Mouse (Mus musculus) intestine, embryonic 15.5 days (tissue): ENCODE measurements around the gene Ankrd33. TPM values are rescaled to one million over a fixed set of nuclear protein-coding genes. Genes with fewer than 3 reads are reported as not detected.
"Not testable (repeated sequence)": the region's sequence is repeated elsewhere in the genome, so short reads cannot be mapped to it uniquely, and the experiment has no call there.

ENCODE experiments used
- ATAC-seq: fragments of 200-750 bp; cut with Nextera tagmentation; 2 replicates; pipeline ENCODE4 v1.8.0; 2017; ENCODE audit warnings: moderate TSS enrichment, moderate library complexity
- H3K27ac ChIP-seq: fragments of 300-500 bp; sonication (generic); 2 replicates; pipeline ENCODE4 v1.5.1; 2015; ENCODE audit warnings: mild to moderate bottlenecking, inconsistent platforms
- H3K27me3 ChIP-seq: fragments of 300-500 bp; sonication (generic); replicated peaks from 2 replicates; pipeline ENCODE4 v1.6.1; 2015; ENCODE audit warnings: inconsistent platforms
- H3K36me3 ChIP-seq: fragments of 300-500 bp; sonication (generic); 2 replicates; pipeline ENCODE4 v1.6.1; 2015; ENCODE audit warnings: inconsistent platforms
- H3K4me1 ChIP-seq: fragments of 300-500 bp; sonication (generic); replicated peaks from 2 replicates; pipeline ENCODE4 v1.6.1; 2015; ENCODE audit warnings: inconsistent platforms
- H3K4me2 ChIP-seq: fragments of 300-500 bp; sonication (generic); replicated peaks from 2 replicates; pipeline ENCODE4 v1.6.1; 2015; ENCODE audit warnings: mild to moderate bottlenecking, inconsistent platforms
- H3K4me3 ChIP-seq: fragments of 300-500 bp; sonication (generic); replicated peaks from 2 replicates; pipeline ENCODE4 v1.5.1; 2015; ENCODE audit warnings: inconsistent platforms
- H3K9ac ChIP-seq: fragments of 300-500 bp; sonication (generic); 2 replicates; pipeline ENCODE4 v1.6.1; 2015; ENCODE audit warnings: inconsistent platforms
- H3K9me3 ChIP-seq: fragments of 300-500 bp; sonication (generic); 2 replicates; pipeline ENCODE4 v1.6.1; 2016; ENCODE audit warnings: inconsistent platforms
- WGBS: fragments of 180-500 bp; shearing (Covaris S2); methylation state at CpG from one replicate; pipeline ENCODE4 v1.1.7; 2015; 5-methylcytosine and 5-hydroxymethylcytosine counted together
- polyA plus RNA-seq: library from polyadenylated mRNA; unstranded; fragments of >200 nt; fragmentation: Nextera tagmentation; extraction: Ambion mirVana; gene quantifications from 2 replicates; pipeline ENCODE4 v1.2.1, GENCODE M21; 2015

Gene Ankrd33
- polyA plus RNA-seq, 1 experiment from 2014 or later = not detected

GRCm38 (mm10) chr15:101107906-101108671, 7.5 kb upstream of the Ankrd33 start:
- 91% methylated on average over 5 of the region's 5 CpGs for WGBS
- no peak overlapping the region for H3K4me2 ChIP-seq
- H3K4me1 ChIP-seq = peaks cover 5% of the 10 kb centered on the region; the same call in 1 of the 2 replicates
- ATAC-seq = no peak
- no peaks in the 10 kb centered on the region for H3K36me3 ChIP-seq
- H3K9me3 ChIP-seq = no peaks in the 10 kb centered on the region
- H3K9ac ChIP-seq = no peak overlapping the region
- H3K27me3 ChIP-seq = no peaks in the 10 kb centered on the region
- H3K27ac ChIP-seq = no peak overlapping the region
- no peak overlapping the region for H3K4me3 ChIP-seq

GRCm38 (mm10) chr15:101113176-101113575, 2.4 kb upstream of the Ankrd33 start:
- Histone ChIP-seq H3K4me2 (no peak overlapping the region), H3K4me1 (0 out of 2 replicates have a peak, but pooled peaks cover 5% of the 10 kb centered on the region), H3K27ac (0 out of 2 replicates have a peak overlapping the region, but pooled peaks have one; percentile 13), H3K4me3 (no peak overlapping the region), H3K9me3 (no peaks in the 10 kb centered on the region), H3K36me3 (no peaks in the 10 kb centered on the region), H3K9ac (no peak overlapping the region), H3K27me3 (no peaks in the 10 kb centered on the region)
- ATAC-seq = peak; percentile 78
- WGBS = 45% methylated on average over 8 of the region's 8 CpGs

DNA sequence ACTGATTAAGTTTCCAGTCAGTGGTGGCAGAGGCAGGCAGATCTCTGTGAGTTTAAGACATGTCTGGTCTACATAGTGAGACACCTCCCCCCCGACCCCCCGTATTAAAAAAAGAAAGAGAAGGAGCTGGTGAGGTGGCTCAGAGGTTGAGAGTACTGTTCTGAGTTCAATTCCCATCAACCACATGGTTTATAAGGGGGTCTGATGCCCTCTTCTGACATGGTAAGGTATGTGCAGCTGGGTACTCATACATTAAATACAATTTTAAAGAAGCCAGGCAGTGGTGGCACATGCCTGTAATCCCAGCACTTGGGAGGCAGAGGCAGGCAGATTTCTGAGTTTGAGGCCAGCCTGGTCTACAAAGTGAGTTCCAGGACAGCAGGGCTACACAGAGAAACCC, 1.8 kb upstream of the Ankrd33 start:
- not testable (repeated sequence) for H3K36me3 ChIP-seq, H3K4me1 ChIP-seq, H3K9ac ChIP-seq, H3K27ac ChIP-seq, H3K4me3 ChIP-seq, H3K9me3 ChIP-seq, H3K4me2 ChIP-seq, H3K27me3 ChIP-seq, ATAC-seq
- WGBS = 98% methylated on average over 2 of the region's 2 CpGs

GRCm38 (mm10) chr15:101118399-101119125, 3.0 kb downstream of the Ankrd33 start:
- ATAC-seq = no peak
- Histone ChIP-seq H3K9me3 (no peaks in the 10 kb centered on the region), H3K4me1 (peaks cover 10% of the 10 kb centered on the region), H3K27ac (no peak overlapping the region), H3K9ac (no peak overlapping the region), H3K36me3 (no peaks in the 10 kb centered on the region), H3K27me3 (no peaks in the 10 kb centered on the region), H3K4me3 (no peak overlapping the region), H3K4me2 (no peak overlapping the region)
- WGBS = 52% methylated on average over 14 of the region's 14 CpGs

- 74% methylated on average over 9 of the region's 9 CpGs for WGBS
- H3K27me3 ChIP-seq = no peaks in the 10 kb centered on the region
- no peak overlapping the region for H3K27ac ChIP-seq
- no peak overlapping the region for H3K4me2 ChIP-seq
- no peak overlapping the region for H3K4me3 ChIP-seq
- no peaks in the 10 kb centered on the region for H3K36me3 ChIP-seq
- no peak for ATAC-seq
- H3K4me1 ChIP-seq = peaks cover 14% of the 10 kb centered on the region
- no peaks in the 10 kb centered on the region for H3K9me3 ChIP-seq
- H3K9ac ChIP-seq = no peak overlapping the region
These were observed 6.1 kb downstream of the Ankrd33 start for GRCm38 (mm10) chr15:101121411-101122289.

DNA sequence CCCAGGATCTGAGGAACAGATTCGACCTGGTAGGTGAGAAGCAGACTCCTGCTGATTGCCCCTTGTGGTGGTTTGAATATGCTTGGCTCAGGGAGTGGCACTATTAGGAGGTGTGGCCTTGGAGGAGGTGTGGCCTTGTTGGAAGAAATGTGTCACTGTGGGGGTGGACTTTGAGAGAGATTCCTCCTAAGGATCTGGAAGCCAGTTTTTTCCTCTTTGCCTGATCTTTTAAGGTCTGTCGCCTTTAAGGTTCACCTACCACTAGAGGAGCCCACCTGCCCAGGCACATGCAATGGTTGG, 6.7 kb downstream of the Ankrd33 start:
- 22% methylated on average over 2 of the region's 2 CpGs for WGBS
- Histone ChIP-seq H3K36me3 (no peaks in the 10 kb centered on the region), H3K27ac (no peak overlapping the region), H3K4me2 (no peak overlapping the region), H3K4me3 (no peak overlapping the region), H3K9ac (no peak overlapping the region), H3K9me3 (no peaks in the 10 kb centered on the region), H3K4me1 (peaks cover 18% of the 10 kb centered on the region), H3K27me3 (no peaks in the 10 kb centered on the region)
- ATAC-seq = 0 out of 2 replicates have a peak, but pooled peaks have one; percentile 47

GRCm38 (mm10) chr15:101123202-101123601, 7.6 kb downstream of the Ankrd33 start:
- 38% methylated on average over 4 of the region's 4 CpGs for WGBS
- Histone ChIP-seq H3K4me2 (no peak overlapping the region), H3K27me3 (no peaks in the 10 kb centered on the region), H3K9me3 (no peaks in the 10 kb centered on the region), H3K4me3 (no peak overlapping the region), H3K9ac (no peak overlapping the region), H3K27ac (0 out of 2 replicates have a peak overlapping the region, but pooled peaks have one; percentile 20), H3K4me1 (peaks cover 22% of the 10 kb centered on the region), H3K36me3 (no peaks in the 10 kb centered on the region)
- ATAC-seq = no peak

DNA sequence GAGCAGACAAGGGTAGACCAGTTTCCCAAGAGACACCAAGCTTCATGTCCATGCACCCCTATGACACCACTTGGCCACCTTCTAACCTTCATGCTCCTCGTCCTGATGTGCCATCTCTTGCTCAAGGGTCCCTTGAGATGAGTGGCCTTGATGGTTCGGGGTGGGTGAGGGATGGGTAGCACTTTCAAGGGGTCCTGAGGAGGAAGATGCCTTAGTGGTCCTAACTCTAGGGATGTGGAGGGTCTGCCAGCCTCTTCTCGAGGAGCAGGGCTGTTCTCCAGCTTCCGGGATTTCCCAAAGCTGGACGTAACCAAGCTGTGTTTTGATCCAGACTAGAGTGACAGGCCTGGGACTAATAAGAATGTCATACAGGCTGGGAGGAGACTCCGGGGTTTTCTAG, 10.0 kb downstream of the Ankrd33 start:
- Histone ChIP-seq H3K4me3 (no peak overlapping the region), H3K9ac (no peak overlapping the region), H3K36me3 (no peaks in the 10 kb centered on the region), H3K9me3 (no peaks in the 10 kb centered on the region), H3K27ac (no peak overlapping the region), H3K27me3 (0 out of 2 replicates have a peak, but pooled peaks cover 3% of the 10 kb centered on the region), H3K4me1 (peaks cover 24% of the 10 kb centered on the region), H3K4me2 (no peak overlapping the region)
- no peak for ATAC-seq
- 87% methylated on average over 6 of the region's 6 CpGs for WGBS

DNA sequence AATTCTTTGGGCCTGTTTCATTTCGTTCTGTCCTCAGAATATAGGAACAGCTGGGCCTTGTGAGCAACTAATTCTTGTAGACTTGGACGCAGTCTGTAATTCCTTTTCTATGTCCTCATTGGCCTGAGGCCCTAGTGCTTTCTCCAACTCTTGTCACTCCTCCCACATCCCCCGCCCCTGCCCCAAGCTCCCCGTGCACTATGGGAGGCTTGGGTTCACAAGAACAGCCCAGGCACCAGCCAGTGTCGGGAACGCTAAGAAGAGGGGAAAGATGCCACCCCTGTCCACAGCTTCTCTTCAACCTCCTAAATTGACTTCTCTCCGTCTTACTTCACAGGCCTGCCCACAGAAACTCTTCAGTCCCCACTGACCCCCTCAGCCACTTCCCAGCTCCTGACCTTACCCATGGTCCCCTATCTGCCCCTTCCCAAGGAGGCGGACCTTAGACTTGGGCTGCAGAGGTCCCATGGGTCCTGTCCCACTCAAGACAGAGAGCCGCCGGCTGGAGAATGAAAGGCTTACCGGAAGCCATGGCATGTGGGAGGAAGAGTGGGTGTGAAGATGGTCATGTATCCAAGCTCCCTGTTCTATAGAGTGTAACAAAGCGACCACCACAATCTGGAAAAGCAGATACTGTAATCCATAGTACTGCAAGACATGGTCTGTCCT, 11.5 kb downstream of the Ankrd33 start:
- peak; percentile 63 for ATAC-seq
- Histone ChIP-seq H3K4me1 (peaks cover 33% of the 10 kb centered on the region), H3K4me2 (no peak overlapping the region), H3K27ac (peak overlapping the region; percentile 71), H3K36me3 (no peaks in the 10 kb centered on the region), H3K4me3 (no peak overlapping the region), H3K9me3 (no peaks in the 10 kb centered on the region), H3K9ac (no peak overlapping the region), H3K27me3 (0 out of 2 replicates have a peak, but pooled peaks cover 3% of the 10 kb centered on the region)
- 69% methylated on average over 12 of the region's 12 CpGs for WGBS

DNA sequence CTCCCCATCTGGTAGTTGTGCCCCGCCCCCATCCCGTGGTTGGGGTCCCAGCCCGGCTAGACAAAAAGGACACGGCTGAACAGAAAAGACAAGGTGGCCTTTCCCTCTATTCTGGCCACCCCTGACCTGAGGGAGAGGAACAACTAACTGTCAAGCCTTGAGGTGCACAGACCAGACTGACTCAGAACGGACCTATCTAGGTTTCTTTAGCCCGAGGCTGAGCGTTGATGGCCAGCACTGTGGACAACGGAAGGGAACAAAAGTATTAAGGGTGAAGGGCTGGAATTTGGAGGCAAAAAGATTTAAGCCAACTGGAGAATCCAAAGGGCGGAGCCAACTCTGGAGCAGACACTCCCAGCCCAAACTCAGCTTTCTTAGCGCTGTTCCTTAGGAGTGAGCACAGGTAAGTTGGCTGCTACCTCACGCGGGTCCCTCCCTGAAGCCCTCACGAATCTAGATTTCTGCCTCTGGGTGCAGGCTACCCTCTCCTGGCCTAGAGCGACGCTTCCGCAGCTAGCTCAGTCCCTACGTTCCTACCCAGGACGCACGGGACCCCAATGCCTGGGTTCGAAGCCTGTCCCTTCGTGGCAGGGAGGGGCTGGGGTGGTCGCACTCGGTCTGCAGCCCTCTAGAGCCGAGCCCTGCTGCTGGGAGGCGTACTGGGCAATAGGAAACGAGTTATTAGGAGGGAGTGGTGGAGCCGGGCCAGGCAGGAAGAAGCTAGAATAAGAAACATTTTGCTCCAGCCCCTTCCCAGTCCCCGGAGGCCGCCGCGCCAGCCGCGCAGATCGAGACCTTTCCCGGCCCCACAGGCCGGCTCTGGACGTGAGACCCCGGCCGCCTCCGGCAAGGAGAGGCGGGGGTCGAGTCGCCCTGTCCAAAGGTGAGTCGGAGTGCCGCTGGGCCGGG, 12.9 kb downstream of the Ankrd33 start, which contains the start of gene Acvrl1:
Gene Acvrl1 (plus strand): TSS at position 342 of the 909 bp plus-strand sequence.
- Histone ChIP-seq H3K4me2 (peak within 1 kb of the TSS; percentile 80), H3K4me1 (peaks cover 40% of the 10 kb centered on the region), H3K27me3 (0 out of 2 replicates have a peak, but pooled peaks cover 3% of the 10 kb centered on the region), H3K27ac (peak within 1 kb of the TSS; percentile 77), H3K36me3 (no peaks in the 10 kb centered on the region), H3K9ac (peak within 1 kb of the TSS; percentile 67), H3K9me3 (no peaks in the 10 kb centered on the region), H3K4me3 (peak within 1 kb of the TSS; percentile 52)
- 6% methylated on average over 46 of the region's 46 CpGs for WGBS
- ATAC-seq = peak; percentile 54

DNA sequence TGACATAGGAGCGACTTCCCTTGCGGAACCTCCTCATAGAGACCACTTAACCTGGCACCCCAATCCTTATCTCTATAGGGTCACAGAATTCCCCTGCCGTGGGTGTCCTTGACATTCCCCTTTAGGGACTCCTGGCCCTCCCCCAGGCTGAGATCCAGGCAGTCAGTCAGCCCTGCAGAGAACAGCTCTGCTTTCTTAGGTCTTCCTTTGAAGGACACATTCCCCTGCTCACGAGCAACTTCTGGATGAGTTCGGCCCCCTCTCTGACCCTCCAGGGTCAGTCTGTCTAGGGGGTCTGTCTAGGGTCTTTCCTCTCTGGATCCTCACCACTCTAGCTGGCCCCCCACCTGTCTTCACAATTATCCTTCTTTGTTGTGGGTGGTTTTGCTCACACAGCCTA, 13.9 kb downstream of the Ankrd33 start:
- H3K9ac ChIP-seq = peak overlapping the region; percentile 67
- peaks cover 49% of the 10 kb centered on the region for H3K4me1 ChIP-seq
- peak overlapping the region; percentile 80 for H3K4me2 ChIP-seq
- no peak overlapping the region for H3K27ac ChIP-seq
- no peaks in the 10 kb centered on the region for H3K9me3 ChIP-seq
- peak overlapping the region; percentile 52 for H3K4me3 ChIP-seq
- WGBS = 39% methylated on average over 5 of the region's 5 CpGs
- 0 out of 2 replicates have a peak, but pooled peaks cover 3% of the 10 kb centered on the region for H3K27me3 ChIP-seq
- ATAC-seq = no peak
- H3K36me3 ChIP-seq = no peaks in the 10 kb centered on the region
